Comparison of ENCODE assay signal across 9 mouse cellular contexts in genomic region chr5:140847300-140847729, GRCm38 (mm10). TPM values are rescaled to one million over a fixed set of nuclear protein-coding genes. Genes with fewer than 3 reads are reported as not detected.
DNase-seq lines count a peak whose midpoint lies in the region; ATAC-seq and TF ChIP-seq lines count a peak whose summit lies in the region.
"Had no signal": no experiment of that assay in that cellular context is flagged by ENCODE, and none has a peak within 500 bp of the region (broad histone marks: within the 10 kb centered on the region; RNA-seq: fewer than 3 reads in every experiment).

No protein-coding gene starts in this region.

- H3K9me3 ChIP-seq in midbrain, postnatal 0 days (ENCODE audit: low read length), result no peaks in the 10 kb centered on the region

- ATAC-seq in hematopoietic stem cell, adult 5-6 weeks (replicated peaks in 1 of 2; ENCODE audit: insufficient read depth in 1 of 2, low FRiP score in 2 of 2, low TSS enrichment in 1 of 2, low read depth in 1 of 2, poor library complexity in 2 of 2, severe bottlenecking in 2 of 2), result peak; percentile 69 to 71; a peak in 3 of 4 replicates
- 0 out of 2 replicates have a peak, but pooled peaks have one; percentile 47 for ATAC-seq in midbrain, postnatal 0 days (ENCODE audit: low FRiP score)

- H3K36me3 ChIP-seq in midbrain, postnatal 0 days (ENCODE audit: insufficient read depth, low read length), result no peaks in the 10 kb centered on the region
- H3K36me3 ChIP-seq: embryonic facial prominence, embryonic 15.5 days had no signal

- H3K4me3 ChIP-seq in cortical plate, adult 2 months (ENCODE audit: insufficient read depth, low read length), result no peak overlapping the region
- no peak overlapping the region for H3K4me3 ChIP-seq in midbrain, postnatal 0 days (ENCODE audit: low read depth, low read length)
- H3K4me3 ChIP-seq: embryonic facial prominence, embryonic 15.5 days had no signal

- peak; percentile 39 to 53 for DNase-seq in heart, adult 18-20 months
- DNase-seq in heart, adult 9 months (ENCODE audit: low spot score in 2 of 2), result no peak
- peak; percentile 76 for DNase-seq in ES-CJ7 (ENCODE audit: low read depth, low spot score)
- peak; percentile 54 to 63 for DNase-seq in left cerebral cortex, postnatal 25 days (ENCODE audit: low spot score in 2 of 2)
- peak; percentile 85 for DNase-seq in midbrain, postnatal 0 days (ENCODE audit: low spot score)
- peak; percentile 27 to 29 for DNase-seq in thymus, postnatal 36 days

- peak; percentile 91 for TF ChIP-seq CTCF in cortical plate, adult 2 months (IDR thresholded peaks at IDR 0.05; ENCODE audit: extremely low read depth, insufficient read depth, low read length)
- peak; percentile 97 for TF ChIP-seq CTCF in midbrain, postnatal 0 days (IDR thresholded peaks at IDR 0.05)

- no peaks in the 10 kb centered on the region for H3K27me3 ChIP-seq in midbrain, postnatal 0 days (ENCODE audit: insufficient read depth, low read length)
- H3K27me3 ChIP-seq: embryonic facial prominence, embryonic 15.5 days had no signal

- no peaks in the 10 kb centered on the region for H3K4me1 ChIP-seq in cortical plate, adult 2 months (ENCODE audit: control insufficient read depth, insufficient read depth, low read length)
- H3K4me1 ChIP-seq in midbrain, postnatal 0 days (ENCODE audit: insufficient read depth, low read length), result no peaks in the 10 kb centered on the region
- H3K4me1 ChIP-seq: embryonic facial prominence, embryonic 15.5 days had no signal

- H3K4me2 ChIP-seq in midbrain, postnatal 0 days (ENCODE audit: low read depth, low read length, poor library complexity, severe bottlenecking), result no peak overlapping the region
- H3K4me2 ChIP-seq: embryonic facial prominence, embryonic 15.5 days had no signal

- no peak for TF ChIP-seq POLR2A in cortical plate, adult 2 months (IDR thresholded peaks at IDR 0.05; ENCODE audit: extremely low read depth, insufficient read depth, low read length)

- intact Hi-C loops in left cerebral cortex, postnatal 25 days (cut with DNase I), result loop anchor here (1.0 to 10.0 kb wide), 5 partner anchors 116 to 1600 kb away; no protein-coding TSS in a partner anchor

- no peak overlapping the region for H3K9ac ChIP-seq in midbrain, postnatal 0 days (replicated peaks; ENCODE audit: low read length, poor library complexity, severe bottlenecking)
- H3K9ac ChIP-seq: embryonic facial prominence, embryonic 15.5 days had no signal

- 18% methylated on average over 5 of the region's 5 CpGs for WGBS in midbrain, postnatal 0 days

- no peak overlapping the region for H3K27ac ChIP-seq in cortical plate, adult 2 months (ENCODE audit: insufficient read depth, low read length)
- H3K27ac ChIP-seq in midbrain, postnatal 0 days (ENCODE audit: low read depth, low read length), result peak overlapping the region; percentile 18; the same call in 1 of the 2 replicates
- H3K27ac ChIP-seq: embryonic facial prominence, embryonic 15.5 days had no signal

RNA-seq across cellular contexts. Expression of gene Gna12, which starts 17.1 kb away (rescaled TPM):
- 100 to 1,000 TPM; 126 to 130 TPM for total RNA-seq in heart, adult 18-20 months (2021)
- 90.0 and 94.4 TPM in 2 replicates for polyA plus RNA-seq in cortical plate, adult 2 months (2012; rRNA removed)
- total RNA-seq in hematopoietic stem cell, adult 5-6 weeks (2017), result 21.1 and 21.7 TPM in 2 replicates
- total RNA-seq in left cerebral cortex, postnatal 25 days (2021), result 10 to 100 TPM; 72.1 to 76.6 TPM
- 115 and 152 TPM in 2 replicates for total RNA-seq in midbrain, postnatal 0 days (2014; rRNA removed)
- polyA plus RNA-seq in midbrain, postnatal 0 days (2015; fragmentation: Nextera tagmentation; extraction: Ambion mirVana), result 26.5 and 28.0 TPM in 2 replicates

Comparison
In these comparisons a context has a peak if more than half of its experiments do, and no peak if none do; other contexts are left out.
1. DNase-seq: peak in heart, adult 18-20 months (2 of 2), ES-CJ7 (single experiment), left cerebral cortex, postnatal 25 days (2 of 2), midbrain, postnatal 0 days (single experiment) and thymus, postnatal 36 days (2 of 2); none in heart, adult 9 months (0 of 2).